Mouse (Mus musculus) ovary, postnatal 10 days (tissue): ENCODE data around the gene Letm1.

Experiments
- DNase-seq: peaks from one replicate; pipeline ENCODE4 v3.0.0; 2022; ENCODE audit warnings: low spot score

Letm1 gene

GRCm38 (mm10) chr5:33782345-33782998, at the start of gene Letm1:
Letm1 (minus strand) TSS chr5:33782817.
- peak; percentile 78 for DNase-seq

- DNase-seq = no peak
Measured at GRCm38 (mm10) chr5:33830832-33831231, 48.2 kb upstream of the Letm1 start.

GRCm38 (mm10) chr5:33829958-33830357, 47.3 kb upstream of the Letm1 start:
- no peak for DNase-seq

DNA sequence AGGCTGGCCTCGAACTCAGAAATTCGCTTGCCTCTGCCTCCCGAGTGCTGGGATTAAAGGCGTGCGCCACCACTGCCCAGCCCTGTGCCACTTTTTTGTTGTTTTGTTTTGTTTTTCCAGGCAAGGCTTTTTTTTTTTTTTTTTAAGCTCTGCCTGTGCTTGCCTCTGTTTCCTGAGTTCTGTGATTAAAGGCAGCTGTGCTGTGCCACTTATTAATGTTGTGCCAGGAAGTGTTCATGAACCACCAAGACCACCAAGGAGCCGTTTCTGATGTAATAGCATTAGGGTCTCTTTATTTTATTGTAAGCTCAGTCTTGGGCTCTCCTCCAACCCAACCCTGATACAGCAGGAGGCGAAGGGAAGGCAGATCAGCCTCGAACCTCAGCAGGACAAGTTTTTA, 45.5 kb upstream of the Letm1 start:
- DNase-seq = no peak

DNA sequence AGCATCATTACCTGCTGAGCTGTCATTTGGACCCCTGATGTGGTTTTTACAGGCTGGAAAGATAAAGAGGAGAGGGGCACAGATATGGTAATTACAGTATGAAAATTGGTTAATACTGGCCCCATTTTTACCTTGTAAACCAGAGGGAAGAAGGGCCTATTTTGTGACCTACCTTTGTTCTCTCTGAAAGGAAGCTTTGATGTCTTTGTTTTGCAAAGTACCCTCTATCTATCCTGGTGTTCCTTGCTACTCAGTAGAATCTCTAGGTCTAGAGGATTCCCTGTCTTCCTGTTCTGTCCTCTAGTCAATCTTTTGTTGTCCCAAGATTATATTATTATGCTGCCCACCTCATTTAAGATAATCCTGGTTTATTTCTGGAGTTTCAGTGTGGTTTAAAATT, 43.4 kb upstream of the Letm1 start:
- no peak for DNase-seq

GRCm38 (mm10) chr5:33822456-33822855, 39.8 kb upstream of the Letm1 start:
- DNase-seq = no peak

GRCm38 (mm10) chr5:33821901-33822427, 39.3 kb upstream of the Letm1 start:
- no peak for DNase-seq

- peak; percentile 34 for DNase-seq
Measured at GRCm38 (mm10) chr5:33820733-33821621, 38.4 kb upstream of the Letm1 start.

DNA sequence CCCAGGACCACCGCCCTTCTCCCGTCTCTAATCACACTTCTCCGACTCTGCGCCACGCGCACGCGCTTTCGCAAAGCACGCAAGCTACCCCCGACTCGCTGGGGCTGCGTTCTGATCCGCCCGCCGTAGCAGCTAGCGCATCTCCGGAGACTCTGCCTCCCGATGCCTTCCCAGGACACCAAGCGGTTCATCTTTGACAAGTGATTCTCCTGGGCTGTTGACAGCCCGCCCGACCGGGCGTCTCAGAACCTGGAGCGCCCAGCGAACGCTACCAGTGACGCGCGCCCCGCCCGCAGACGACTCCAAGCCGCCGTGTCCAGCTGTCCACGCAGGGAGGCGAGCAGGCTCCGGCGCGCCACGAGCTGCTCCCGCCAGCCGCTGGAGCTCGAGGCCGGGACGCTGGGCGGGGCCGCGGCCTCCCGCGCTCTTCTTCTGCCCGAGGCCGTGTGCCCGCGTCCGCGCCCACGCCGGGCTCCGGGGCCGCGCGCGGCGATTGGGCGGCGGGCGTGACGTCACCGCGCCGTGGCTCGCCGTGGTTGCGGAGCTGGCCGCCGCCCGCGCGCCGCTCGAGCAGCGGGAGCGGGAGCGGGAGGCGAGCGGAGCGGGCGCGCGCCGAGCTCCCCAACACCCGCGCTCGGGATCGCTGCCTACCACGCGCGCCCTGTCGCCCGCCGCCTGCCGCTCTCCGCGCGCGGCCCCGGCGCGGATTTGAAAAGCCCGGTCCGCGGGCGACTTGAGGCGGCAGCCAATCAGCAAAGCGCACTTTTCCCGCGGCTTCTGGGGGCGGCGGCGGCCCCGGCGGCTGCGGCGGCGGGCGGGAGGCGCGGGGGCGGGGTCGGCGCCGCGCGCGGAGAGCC, 37.5 kb upstream of the Letm1 start, which contains the start of gene Nsd2:
Gene Nsd2 (plus strand): TSS at position 850 of the 857 bp plus-strand sequence.
- DNase-seq = peak; percentile 62

GRCm38 (mm10) chr5:33819141-33819875, 36.7 kb upstream of the Letm1 start:
- DNase-seq = peak; percentile 5

DNA sequence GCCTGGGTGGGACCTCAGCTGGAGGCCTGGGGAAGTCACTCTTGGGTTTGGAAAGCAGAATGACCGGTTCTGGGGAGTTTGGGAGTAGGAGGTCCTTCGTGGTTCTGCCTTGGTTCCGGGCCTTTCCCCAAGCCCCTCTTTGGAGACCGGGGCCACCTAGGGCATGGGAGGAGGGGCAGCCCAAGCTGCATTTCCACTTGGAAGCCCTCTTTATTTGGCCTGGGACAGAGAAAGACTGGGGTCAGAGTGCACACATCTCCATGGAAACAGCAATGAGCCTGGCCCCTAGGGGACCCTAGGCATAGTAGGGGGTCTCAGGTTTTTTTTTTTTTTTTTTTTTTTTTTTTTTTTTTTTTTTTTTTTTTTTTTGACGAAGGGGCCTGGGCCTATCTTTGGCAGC, 35.5 kb upstream of the Letm1 start:
- DNase-seq = no peak

DNA sequence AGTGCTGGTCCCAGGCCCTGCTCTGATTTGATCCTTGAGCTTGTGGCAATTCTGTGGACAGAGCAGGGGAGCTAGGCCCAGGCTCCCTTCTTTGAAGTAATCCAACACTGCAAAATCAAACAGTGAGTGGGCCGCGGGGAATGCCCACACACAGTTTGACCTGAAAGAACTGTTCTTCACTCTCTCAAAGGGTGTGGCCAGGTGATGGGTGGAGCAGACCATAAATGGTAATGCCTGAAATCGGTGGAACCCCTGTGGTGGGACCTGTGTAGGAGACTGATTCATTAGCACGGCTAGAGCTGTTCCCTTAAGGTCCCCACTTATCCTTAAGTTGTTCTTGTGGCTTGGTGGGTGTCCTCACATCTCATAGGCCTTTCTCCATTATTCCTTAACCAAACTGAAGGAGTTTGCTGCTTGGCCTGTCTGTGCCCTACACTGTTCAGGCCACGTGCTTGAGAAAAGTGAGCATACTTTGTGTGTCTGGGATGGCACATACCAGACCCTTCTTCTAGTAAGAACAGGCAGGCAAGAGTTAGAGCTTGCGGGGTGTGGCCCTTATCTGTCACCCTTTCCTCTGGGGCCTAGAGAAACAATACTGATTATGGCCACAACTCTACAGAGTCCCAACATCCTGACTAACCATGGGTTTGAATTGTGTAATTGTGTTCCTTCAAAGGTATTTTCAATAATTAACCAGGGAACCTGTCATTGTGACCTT, 33.5 kb upstream of the Letm1 start:
- no peak for DNase-seq

DNA sequence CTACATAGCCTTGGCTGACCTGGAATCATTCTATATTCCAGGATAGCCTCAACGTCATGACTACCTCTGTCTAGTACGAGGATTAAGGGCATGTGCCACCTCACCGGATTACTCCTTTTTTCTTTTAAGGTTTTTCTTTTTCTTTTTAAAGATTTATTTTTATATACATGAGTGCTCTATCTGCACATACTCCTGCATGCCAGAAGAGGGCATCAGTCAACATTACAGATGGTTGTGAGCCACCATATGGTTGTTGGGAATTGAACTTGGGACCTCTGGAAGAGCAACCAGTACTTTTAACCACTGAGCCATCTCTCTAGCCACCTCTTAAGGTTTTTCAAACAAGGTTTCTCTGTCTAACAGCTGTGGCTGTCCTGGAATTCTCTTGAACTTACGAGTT, 28.9 kb upstream of the Letm1 start:
- no peak for DNase-seq

- DNase-seq = no peak
Measured at GRCm38 (mm10) chr5:33803337-33803736, 20.7 kb upstream of the Letm1 start.

GRCm38 (mm10) chr5:33791912-33792643, 9.5 kb upstream of the Letm1 start:
- DNase-seq = no peak

DNA sequence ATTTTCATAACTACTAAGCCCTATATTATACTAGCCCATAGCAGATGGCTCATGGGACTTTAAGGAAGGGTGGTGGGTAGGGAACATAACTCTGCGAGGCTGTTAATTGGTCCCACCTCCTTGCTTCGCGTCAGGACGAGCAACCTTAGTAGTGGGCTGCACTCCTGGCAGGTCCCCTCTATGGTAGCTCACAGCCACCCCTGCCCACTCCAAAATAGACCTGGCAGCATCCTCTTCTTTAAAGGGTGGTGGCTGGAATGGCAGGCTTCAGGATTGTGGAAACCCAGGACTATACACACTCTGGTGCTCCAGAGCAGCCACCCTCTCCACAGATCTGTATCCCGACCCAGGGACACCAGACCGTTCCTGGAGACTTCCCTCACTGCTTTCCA, 378 bp upstream of the Letm1 start:
- DNase-seq = no peak

DNA sequence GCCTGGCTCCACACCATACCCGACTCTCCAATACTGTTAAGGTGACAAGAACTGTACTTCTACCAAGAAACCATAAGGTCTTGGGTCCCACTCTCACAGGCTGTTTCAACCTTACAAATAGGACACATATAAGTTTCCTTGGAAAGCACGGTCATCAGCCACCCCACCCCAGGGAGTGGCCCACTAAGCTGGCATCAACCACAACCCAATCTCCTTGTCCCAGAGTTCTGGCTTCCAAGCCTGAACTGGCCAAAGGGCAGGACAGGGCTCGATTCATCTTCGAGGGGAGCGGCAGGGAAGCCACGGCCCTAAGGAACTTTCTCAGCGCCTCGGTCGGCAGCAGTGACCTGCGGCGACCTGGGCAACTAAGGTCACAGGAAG, 663 bp downstream of the Letm1 start:
- no peak for DNase-seq

DNA sequence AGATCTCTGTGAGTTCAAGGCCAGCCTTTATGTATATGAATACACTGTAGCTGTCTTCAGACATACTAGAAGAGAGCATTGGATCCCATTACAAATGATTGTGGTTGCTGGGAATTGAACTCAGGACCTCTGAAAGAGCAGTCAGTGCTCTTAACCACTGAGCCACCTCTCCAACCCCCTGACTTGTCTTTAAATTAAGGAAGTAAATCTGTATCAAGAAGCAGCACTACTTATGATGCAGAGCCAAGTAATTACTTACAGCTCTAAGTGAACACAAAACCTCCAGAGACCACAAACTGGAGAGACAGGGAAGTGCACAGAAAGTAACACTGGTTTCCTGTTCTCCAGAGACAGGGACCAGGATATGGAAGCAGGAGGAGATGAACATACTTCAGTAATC, 5.4 kb downstream of the Letm1 start:
- DNase-seq = no peak

DNA sequence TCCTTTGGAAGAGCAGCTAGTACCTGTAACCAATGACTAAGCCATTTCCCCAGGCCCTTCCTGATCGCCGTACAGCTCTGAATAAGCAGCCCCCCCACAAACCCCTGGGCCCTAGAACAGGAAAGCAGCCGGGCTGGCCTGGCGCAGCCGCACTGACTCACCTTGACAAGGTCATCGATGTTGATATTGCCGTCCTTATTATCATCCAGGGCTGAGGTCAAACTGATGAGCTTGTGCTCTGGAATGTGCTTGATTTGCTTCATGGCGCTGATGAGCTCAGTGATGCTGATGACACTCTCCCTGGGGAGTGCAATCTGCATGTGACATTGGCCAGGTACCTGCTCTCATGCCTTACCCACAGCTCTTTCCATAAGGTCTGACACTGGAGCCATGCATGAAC, 39.1 kb downstream of the Letm1 start:
- DNase-seq = no peak

GRCm38 (mm10) chr5:33740548-33740947, 42.1 kb downstream of the Letm1 start:
- no peak for DNase-seq
